Mouse (Mus musculus): Measurements from ENCODE around the gene Emc10.

Gene Emc10

DNA sequence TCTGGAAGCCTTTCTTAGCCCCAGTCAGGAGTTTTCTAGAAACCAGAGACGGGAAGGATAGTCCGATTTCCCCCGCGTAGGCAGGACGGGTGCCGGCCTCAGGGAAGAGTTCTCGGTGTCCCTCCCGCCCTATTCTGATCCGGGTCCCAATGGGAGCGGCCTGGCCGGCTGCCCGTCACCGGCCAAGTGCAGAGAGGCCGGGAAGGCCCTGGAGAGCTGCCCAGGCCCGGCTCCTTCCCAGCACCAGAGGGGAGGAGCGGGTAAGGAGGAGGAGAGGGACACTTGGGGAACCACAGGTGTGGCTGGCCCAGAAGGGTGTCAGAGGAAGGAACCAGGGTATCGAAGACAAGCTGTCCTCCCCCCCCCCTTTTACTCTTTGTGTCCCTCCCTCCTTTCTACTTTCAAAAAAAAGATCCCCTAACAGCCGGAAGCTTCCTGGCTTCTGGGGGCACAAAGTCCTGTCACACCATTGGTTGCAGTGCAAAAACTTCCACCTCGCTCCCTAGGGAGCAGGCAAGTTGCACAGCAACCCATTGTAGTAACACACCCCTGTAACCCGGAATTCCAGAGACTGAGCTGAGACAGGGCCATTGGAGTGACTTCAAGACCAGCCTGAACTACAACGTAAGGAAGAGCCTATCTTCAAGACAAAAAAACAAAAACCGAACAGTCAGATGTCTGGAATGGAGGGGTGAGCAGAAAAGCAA, 28.9 kb upstream of the Emc10 start:
- no peak for DNase-seq (ENCODE audit: low read depth, low spot score)

- DNase-seq (ENCODE audit: low read depth, low spot score): no peak
Measured at GRCm38 (mm10) chr7:44524502-44524901, 28.2 kb upstream of the Emc10 start, which contains the start of gene Mybpc2. Mybpc2 (minus strand) TSS chr7:44524656.

DNA sequence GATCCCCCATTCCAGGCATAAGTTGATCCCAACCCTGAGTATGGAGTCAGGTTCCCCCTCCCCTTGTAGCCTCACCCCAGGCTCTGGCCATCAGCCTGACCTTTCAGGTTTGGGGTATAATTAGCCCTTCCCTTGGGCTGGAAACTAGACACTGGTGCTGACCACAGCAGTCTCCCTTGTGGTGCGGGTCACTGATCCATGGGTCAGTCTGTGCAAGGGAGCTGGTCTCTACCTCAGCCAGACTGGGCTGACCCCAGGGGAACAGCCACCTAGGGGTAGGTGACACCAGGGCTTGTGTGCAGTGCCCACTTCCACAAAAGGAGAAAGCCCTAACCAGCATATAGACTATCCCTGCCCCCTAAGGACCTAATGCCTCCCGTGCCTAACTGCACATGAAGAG, 26.7 kb upstream of the Emc10 start:
- no peak for DNase-seq (ENCODE audit: low read depth, low spot score)

DNA sequence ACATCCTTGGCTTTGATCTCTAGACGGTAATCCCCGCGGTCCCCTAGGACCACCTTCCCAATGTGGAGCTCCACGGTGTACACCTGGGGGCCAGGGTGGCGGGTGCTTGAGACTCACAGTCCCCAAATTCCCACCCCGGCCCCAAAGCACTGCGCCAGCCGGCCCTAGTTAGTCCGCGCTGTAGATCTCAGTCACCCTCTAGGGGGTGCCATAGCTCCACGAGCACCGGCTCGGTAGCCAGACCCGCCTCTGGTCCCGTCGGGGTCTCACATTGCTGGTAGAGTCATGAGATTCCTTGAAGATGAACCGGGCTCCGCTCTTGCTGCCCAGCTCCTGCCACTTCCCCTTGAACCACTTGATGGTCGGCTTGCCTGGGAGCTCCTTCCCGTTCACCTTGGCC, 25.4 kb upstream of the Emc10 start:
- no peak for DNase-seq (ENCODE audit: low read depth, low spot score)

DNA sequence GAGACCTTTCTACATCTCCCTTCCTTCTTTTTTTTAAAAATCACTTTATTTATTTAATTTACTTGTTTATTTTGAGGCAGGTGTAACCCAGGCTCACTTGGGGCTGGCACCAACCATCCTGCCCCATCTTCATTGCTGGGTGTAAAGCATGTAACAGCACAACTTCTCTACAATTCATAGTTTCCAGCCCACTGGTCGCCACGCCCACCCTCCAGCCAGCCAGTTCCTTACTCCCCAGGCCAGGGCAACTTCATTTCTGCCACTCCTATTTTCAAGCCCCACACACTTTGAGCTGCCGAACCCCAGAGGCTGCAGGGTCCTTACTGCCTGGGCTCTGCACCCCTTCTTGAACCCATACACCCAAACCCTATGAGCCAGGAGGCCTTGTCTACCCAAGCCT, 24.7 kb upstream of the Emc10 start:
- no peak for DNase-seq (ENCODE audit: low read depth, low spot score)

DNA sequence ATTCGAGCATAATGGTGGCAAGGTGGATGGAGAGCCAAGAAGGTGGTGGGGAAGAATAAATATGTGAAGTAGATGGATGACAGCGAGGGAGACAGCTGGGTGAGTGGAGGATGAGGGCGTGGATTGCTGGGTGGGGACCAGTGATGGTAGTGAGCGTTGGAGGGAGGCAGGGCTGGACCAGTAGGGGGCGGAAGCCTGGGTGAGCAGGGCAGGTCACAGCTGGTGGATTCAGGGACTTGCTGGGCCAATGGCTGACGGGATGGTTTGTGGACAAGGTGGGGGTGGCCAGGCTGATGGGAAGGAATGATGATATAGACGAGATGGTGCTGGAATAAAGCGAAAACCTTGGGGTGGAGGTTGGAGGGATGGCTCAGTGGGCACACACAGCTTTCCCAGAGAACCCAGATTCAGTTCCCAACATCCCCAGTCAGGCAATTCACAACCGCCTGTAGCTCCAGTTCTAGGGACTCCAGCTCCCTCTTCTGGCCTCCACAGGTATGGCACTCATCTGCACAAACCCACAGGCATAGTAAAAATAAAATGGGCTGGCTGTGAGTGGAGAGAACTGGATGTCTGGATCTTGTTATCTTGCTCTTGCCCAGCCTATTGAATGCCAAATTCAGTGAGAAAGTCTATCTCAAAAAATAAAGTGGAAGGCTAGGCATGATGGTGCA, 23.0 kb upstream of the Emc10 start:
- no peak for DNase-seq (ENCODE audit: low read depth, low spot score)

- no peak for DNase-seq (ENCODE audit: low read depth, low spot score)
Measured at GRCm38 (mm10) chr7:44507491-44507890, 11.2 kb upstream of the Emc10 start.

DNA sequence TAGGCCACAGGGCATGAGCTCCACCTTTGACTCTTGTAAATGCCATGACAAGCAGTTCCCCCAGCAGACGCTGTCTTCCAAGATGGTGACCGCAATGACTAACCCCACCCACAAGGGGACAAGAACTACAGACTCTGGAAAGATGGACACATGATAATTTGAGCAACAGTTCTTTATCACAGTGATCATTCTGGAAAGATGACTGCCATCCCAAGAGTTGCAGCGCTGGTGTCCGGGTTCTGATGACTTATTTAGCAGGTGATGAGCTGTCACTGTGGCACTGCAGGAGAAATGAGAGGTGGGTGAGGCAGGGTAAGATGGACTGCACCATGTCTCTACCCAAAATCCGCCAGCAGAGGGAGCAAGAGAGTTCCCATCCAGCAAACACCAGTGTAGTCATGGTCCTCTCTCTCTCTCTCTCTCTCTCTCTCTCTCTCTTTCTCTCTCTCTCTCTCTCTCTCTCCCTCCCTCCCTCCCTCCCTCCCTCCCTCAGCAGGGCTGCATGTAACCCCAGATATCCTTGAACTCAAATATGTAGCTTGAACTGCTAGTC, 5.3 kb upstream of the Emc10 start:
- DNase-seq (ENCODE audit: low read depth, low spot score): peak; percentile 45

GRCm38 (mm10) chr7:44500046-44500445, 3.7 kb upstream of the Emc10 start:
- no peak for DNase-seq (ENCODE audit: low read depth, low spot score)

GRCm38 (mm10) chr7:44498922-44499321, 2.6 kb upstream of the Emc10 start:
- DNase-seq (ENCODE audit: low read depth, low spot score): no peak

- DNase-seq (ENCODE audit: low read depth, low spot score): no peak
Measured at GRCm38 (mm10) chr7:44497361-44498055, 1.2 kb upstream of the Emc10 start.

DNA sequence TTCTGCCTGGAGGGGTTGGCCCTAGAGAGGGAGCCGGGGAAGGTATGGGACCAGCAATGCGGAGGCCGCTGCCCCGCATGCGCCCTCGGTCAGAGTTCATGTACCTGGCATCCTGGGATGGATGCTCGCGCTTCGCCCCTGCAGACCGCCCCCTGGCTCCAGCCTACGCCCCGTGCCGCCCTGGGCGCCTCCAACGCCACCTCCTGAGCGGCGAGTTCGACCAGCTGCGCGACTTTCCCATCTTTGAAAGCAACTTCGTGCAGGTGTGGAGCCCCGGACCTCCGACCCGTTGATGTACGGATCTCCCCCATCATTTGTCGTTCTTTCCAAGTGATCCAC, 411 bp upstream of the Emc10 start:
- no peak for DNase-seq (ENCODE audit: low read depth, low spot score)

- no peak for DNase-seq (ENCODE audit: low read depth, low spot score)
Measured at GRCm38 (mm10) chr7:44495086-44495485, 1.2 kb downstream of the Emc10 start.

GRCm38 (mm10) chr7:44494681-44495080, 1.6 kb downstream of the Emc10 start:
- DNase-seq (ENCODE audit: low read depth, low spot score): no peak

DNA sequence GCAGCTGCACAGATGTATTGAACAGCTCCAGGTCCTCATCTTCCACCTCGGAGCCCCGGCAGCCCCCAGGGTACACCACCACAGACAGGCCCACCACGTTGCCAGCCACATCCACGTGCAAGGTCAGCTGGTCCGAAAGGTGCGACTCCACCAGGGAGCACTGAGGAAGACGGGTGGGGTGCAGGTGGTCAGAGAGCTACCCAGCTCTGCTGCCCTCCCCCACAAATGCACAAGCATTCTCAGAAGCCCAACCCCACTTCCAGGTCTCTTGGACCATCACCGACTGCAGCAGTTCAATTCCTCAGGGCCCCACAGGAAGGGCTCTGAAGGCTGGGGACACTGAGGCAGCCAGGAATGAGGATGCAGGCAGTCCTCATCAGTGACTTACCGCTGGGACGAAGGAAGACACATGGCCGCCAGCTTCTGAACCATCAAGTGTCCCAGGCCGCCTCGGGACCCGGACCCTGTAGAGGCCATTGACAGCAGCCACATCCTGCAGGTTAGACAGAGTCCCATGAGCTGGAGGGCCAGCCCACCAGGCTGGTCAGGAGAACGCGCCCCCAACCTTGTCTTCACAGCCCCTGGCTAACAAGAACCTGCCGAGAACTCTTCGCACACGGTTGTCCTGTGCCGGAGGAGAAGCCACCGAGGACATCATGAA, 4.0 kb downstream of the Emc10 start:
- DNase-seq (ENCODE audit: low read depth, low spot score): no peak

DNA sequence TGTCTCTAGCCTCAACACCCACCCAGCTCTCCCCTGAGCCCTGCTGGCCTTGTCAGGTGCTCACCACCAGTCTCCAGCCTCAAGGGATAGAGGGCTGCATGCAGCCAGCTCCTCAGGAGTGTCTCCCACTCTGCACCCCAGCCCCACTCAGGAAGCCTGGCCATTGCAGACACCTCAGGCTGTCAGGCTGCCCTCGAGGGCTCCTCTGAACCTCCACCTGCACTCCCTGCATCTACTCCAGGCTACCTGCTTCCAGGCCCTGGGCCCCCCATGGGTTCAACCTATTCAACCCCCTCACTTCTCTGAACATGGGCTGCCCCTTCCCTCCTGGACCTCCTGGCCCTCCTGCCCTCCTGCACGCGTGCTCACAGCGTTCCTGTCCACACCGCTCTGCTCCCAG, 4.9 kb downstream of the Emc10 start:
- DNase-seq (ENCODE audit: low read depth, low spot score): no peak

GRCm38 (mm10) chr7:44490281-44490680, 6.0 kb downstream of the Emc10 start:
- DNase-seq (ENCODE audit: low read depth, low spot score): no peak

GRCm38 (mm10) chr7:44488545-44488944, 7.8 kb downstream of the Emc10 start:
- DNase-seq (ENCODE audit: low read depth, low spot score): no peak

GRCm38 (mm10) chr7:44487936-44488335, 8.4 kb downstream of the Emc10 start:
- DNase-seq (ENCODE audit: low read depth, low spot score): no peak

- DNase-seq (ENCODE audit: low read depth, low spot score): no peak
Measured at GRCm38 (mm10) chr7:44486927-44487575, 9.3 kb downstream of the Emc10 start.

DNA sequence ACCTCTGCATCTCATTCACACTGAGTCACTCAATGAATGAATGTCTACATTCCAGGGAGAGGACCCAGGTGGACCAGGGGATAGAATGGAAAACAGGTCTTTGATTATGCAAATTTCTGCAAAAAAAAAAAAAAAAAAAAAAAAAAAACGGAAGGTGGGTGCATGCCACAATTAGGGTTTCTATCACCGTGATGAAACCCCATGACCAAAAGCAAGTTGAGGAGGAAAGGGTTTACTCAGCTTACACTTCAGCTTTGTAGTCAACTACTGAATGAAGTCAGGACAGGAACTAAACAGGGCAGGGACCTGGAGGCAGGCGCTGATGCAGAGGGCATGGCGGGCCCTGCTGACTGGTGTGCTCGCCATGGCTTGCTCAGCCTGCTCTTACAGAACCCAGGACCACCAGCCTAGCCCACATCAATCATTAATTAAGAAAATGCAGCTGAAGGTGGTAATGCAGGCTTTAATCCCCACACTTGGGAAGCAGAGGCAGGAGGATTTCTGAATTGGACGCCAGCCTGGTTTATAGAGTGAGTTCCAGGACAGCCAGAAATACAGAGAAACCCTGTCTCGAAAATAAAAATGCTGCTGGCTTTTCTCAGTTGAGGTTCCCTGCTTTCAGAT, 10.6 kb downstream of the Emc10 start:
- DNase-seq (ENCODE audit: low read depth, low spot score): no peak
